Mouse (Mus musculus) limb, embryonic 11.5 days (tissue): ENCODE results near the gene B3galt5. TPM values are rescaled to one million over a fixed set of nuclear protein-coding genes. Genes with fewer than 3 reads are reported as not detected.

ENCODE experiments used
- ATAC-seq: fragments of 200-750 bp; cut with Nextera tagmentation; 2 replicates; pipeline ENCODE4 v1.8.0; 2017; ENCODE audit warnings: low read depth; ENCODE audit not compliant: insufficient number of reproducible peaks, low FRiP score, low TSS enrichment
- DNase-seq: peaks from one replicate; pipeline ENCODE4 v3.0.0-alpha.2; 2015; ENCODE audit warnings: low spot score
- H3K27ac ChIP-seq: fragments of 300-500 bp; sonication (generic); replicated peaks from 2 replicates; pipeline ENCODE4 v1.5.1; 2014; ENCODE audit warnings: low read depth, mild to moderate bottlenecking, low read length
- H3K27me3 ChIP-seq: fragments of 300-500 bp; sonication (generic); 2 replicates; pipeline ENCODE4 v1.6.1; 2014; ENCODE audit warnings: mild to moderate bottlenecking, low read length, mixed read lengths; ENCODE audit not compliant: control insufficient read depth, insufficient read depth
- H3K36me3 ChIP-seq: fragments of 300-500 bp; sonication (generic); 2 replicates; pipeline ENCODE4 v1.6.1; 2014; ENCODE audit warnings: mild to moderate bottlenecking, low read length, moderate library complexity, mixed read lengths; ENCODE audit not compliant: control insufficient read depth, insufficient read depth
- H3K4me1 ChIP-seq: fragments of 300-500 bp; sonication (generic); 2 replicates; pipeline ENCODE4 v1.6.1; 2014; ENCODE audit warnings: low read length, mixed read lengths; ENCODE audit not compliant: control insufficient read depth, insufficient read depth
- H3K4me2 ChIP-seq: fragments of 300-500 bp; sonication (generic); 2 replicates; pipeline ENCODE4 v1.6.1; 2014; ENCODE audit warnings: low read depth, mild to moderate bottlenecking, moderate library complexity; ENCODE audit not compliant: severe bottlenecking
- H3K4me3 ChIP-seq: fragments of 300-500 bp; sonication (generic); 2 replicates; pipeline ENCODE4 v1.5.1; 2014; ENCODE audit warnings: low read depth, low read length
- H3K9ac ChIP-seq: fragments of 300-500 bp; sonication (generic); 2 replicates; pipeline ENCODE4 v1.6.1; 2014; ENCODE audit warnings: mild to moderate bottlenecking, low read length
- H3K9me3 ChIP-seq: fragments of 300-500 bp; sonication (generic); 2 replicates; pipeline ENCODE4 v1.6.1; 2016; ENCODE audit warnings: low read length; ENCODE audit not compliant: control insufficient read depth
- WGBS: fragments of 180-500 bp; shearing (Covaris S2); extraction: QIAGEN DNeasy Blood & Tissue Kit; methylation state at CpG from one replicate; pipeline ENCODE4 v1.1.7; 2014; 5-methylcytosine and 5-hydroxymethylcytosine counted together
- polyA plus RNA-seq: library from polyadenylated mRNA; unstranded; fragments of >200 nt; fragmentation: Nextera tagmentation; extraction: Ambion mirVana; gene quantifications from 2 replicates; pipeline ENCODE4 v1.2.1, GENCODE M21; 2014

B3galt5 gene
- polyA plus RNA-seq, 1 experiment from 2014 or later: 0.40 TPM

DNA sequence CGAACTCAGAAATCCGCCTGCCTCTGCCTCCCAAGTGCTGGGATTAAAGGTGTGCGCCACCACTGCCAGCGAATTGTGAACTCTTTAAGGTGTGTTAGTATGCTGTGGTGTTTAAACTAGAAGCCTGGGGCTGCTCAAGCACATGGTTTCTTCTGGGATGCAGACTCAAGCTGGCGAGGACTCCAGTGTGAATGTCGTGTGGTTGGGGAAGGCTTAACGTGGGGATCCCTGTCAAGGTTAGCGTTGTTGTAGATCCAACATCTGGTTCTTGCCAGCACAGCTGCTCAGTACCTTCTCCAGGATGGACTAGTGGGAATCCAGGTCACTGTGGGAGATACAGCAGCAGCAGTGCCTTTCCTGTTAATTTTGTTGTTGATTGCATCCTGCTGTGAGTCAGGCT, 3.6 kb upstream of the B3galt5 start:
- Histone ChIP-seq H3K36me3 (no peaks in the 10 kb centered on the region), H3K9ac (no peak overlapping the region)

GRCm38 (mm10) chr16:96233996-96234395, 1.6 kb upstream of the B3galt5 start:
- DNase-seq: no peak
- Histone ChIP-seq H3K9ac (no peak overlapping the region), H3K4me1 (no peaks in the 10 kb centered on the region), H3K9me3 (no peaks in the 10 kb centered on the region), H3K36me3 (no peaks in the 10 kb centered on the region), H3K27me3 (no peaks in the 10 kb centered on the region), H3K4me3 (no peak overlapping the region), H3K27ac (no peak overlapping the region), H3K4me2 (no peak overlapping the region)
- 88% methylated on average over 8 of the region's 8 CpGs for WGBS
- ATAC-seq: no peak

More for the DNA sequence above, 3.6 kb upstream of the B3galt5 start:
- Histone ChIP-seq H3K4me3 (no peak overlapping the region), H3K27me3 (no peaks in the 10 kb centered on the region), H3K4me2 (no peak overlapping the region), H3K4me1 (no peaks in the 10 kb centered on the region), H3K27ac (no peak overlapping the region), H3K9me3 (no peaks in the 10 kb centered on the region)
- ATAC-seq (no peak), DNase-seq (no peak)
- 85% methylated on average over 8 of the region's 8 CpGs for WGBS

DNA sequence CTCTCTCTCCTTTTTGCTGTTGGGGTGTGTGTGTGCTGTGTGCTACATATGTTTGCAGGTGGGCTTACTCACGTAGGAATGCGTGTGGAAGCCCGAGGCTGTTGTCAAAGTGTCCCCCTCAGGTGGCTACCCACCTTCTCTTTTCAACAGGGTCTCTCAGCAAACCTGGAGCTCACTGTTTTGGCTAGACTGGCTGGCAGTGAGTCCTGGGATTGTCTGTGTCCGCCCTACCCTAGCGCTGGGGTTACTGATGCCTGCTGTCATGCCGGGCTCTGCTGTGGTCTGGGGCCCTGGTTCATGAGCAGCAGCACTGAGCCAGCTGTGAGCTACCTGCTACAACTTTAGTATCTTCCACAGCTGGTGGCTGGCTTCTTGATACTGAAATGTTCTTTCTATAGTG, 8.9 kb downstream of the B3galt5 start:
- Histone ChIP-seq H3K4me1 (no peaks in the 10 kb centered on the region), H3K4me3 (no peak overlapping the region), H3K9me3 (no peaks in the 10 kb centered on the region), H3K27me3 (no peaks in the 10 kb centered on the region), H3K4me2 (no peak overlapping the region), H3K36me3 (no peaks in the 10 kb centered on the region), H3K9ac (no peak overlapping the region), H3K27ac (no peak overlapping the region)
- DNase-seq (no peak), ATAC-seq (no peak)
- WGBS: 82% methylated on average over 6 of the region's 6 CpGs

DNA sequence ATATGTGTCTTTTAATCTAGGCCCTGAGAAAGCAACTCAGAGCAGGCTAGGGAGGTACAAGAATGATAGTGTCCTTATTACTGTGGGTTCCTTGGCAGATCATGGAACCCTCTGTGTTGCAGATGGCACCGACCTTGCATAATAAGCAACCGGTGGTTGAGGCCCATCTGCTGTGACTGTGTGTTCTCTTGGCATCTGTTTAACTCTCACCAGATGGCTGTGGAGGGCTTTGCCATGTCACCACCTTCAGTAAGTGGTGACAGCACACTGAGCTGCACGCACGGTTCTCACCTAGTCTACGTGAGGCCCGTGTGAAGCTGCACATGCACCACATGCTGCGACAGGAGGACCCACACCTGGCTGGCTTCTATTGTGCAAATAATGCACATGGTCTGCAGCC, 14.0 kb downstream of the B3galt5 start:
- Histone ChIP-seq H3K4me2 (no peak overlapping the region), H3K4me1 (no peaks in the 10 kb centered on the region), H3K27me3 (no peaks in the 10 kb centered on the region), H3K27ac (no peak overlapping the region), H3K9ac (no peak overlapping the region), H3K4me3 (no peak overlapping the region), H3K36me3 (no peaks in the 10 kb centered on the region), H3K9me3 (no peaks in the 10 kb centered on the region)
- no peak for ATAC-seq
- DNase-seq: no peak
- WGBS: 81% methylated on average over 7 of the region's 7 CpGs

DNA sequence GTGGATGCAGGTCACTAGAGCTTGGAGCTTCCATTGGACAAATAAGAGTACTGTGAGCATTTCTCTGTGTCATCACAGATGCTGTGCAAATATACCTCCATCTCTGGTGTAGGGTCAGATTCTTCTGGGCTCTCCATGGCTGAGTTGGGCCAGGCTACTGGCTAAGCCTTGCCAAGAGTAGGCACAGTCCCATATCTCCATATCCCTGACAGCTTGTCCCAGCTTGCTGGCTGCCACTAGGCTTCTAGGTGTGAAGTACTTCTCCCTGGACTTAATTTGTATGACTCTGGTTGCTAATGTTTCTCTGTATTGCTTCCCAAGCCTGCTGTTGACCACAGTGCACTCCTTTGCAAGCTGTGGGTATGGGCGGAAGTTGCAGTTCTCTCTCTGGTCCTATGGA, 16.5 kb downstream of the B3galt5 start:
- no peak overlapping the region for H3K4me3 ChIP-seq
- H3K36me3 ChIP-seq: no peaks in the 10 kb centered on the region
- WGBS: 89% methylated on average over 1 of the region's 1 CpGs
- no peaks in the 10 kb centered on the region for H3K27me3 ChIP-seq
- no peaks in the 10 kb centered on the region for H3K4me1 ChIP-seq
- ATAC-seq (no peak), DNase-seq (no peak)
- H3K9me3 ChIP-seq: no peaks in the 10 kb centered on the region
- no peak overlapping the region for H3K27ac ChIP-seq
- no peak overlapping the region for H3K4me2 ChIP-seq
- no peak overlapping the region for H3K9ac ChIP-seq

DNA sequence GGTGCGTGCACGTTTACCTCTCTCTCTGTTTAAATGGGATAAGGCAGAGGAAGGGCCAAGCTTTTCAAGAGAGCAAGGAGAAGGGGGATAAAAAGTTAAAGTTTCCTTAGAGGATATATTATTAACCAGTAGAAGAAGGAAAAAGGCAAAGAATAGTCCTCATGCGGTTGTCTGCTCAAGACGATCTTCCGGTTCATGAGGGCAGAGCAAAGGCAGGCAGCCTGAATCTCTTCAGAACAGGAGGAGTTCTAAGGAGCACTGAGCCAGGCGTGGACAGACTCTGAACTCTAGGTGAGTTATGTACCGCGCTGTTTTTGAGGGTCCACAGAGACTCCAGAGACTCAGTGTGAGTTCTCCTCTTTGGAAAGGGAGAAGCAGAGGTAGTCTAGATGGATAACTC, 22.8 kb downstream of the B3galt5 start:
- Histone ChIP-seq H3K36me3 (no peaks in the 10 kb centered on the region), H3K4me3 (no peak overlapping the region), H3K9ac (no peak overlapping the region), H3K4me1 (no peaks in the 10 kb centered on the region), H3K27me3 (no peaks in the 10 kb centered on the region), H3K4me2 (no peak overlapping the region), H3K27ac (no peak overlapping the region), H3K9me3 (no peaks in the 10 kb centered on the region)
- ATAC-seq (no peak), DNase-seq (no peak)
- WGBS: 91% methylated on average over 8 of the region's 8 CpGs

GRCm38 (mm10) chr16:96271736-96272135, 36.1 kb downstream of the B3galt5 start:
- Histone ChIP-seq H3K4me3 (no peak overlapping the region), H3K27me3 (no peaks in the 10 kb centered on the region), H3K9me3 (no peaks in the 10 kb centered on the region; the same call in 1 of the 2 replicates), H3K9ac (no peak overlapping the region), H3K27ac (no peak overlapping the region), H3K4me1 (no peaks in the 10 kb centered on the region), H3K4me2 (no peak overlapping the region), H3K36me3 (no peaks in the 10 kb centered on the region)
- WGBS: 73% methylated on average over 2 of the region's 2 CpGs
- DNase-seq: no peak
- ATAC-seq: no peak

DNA sequence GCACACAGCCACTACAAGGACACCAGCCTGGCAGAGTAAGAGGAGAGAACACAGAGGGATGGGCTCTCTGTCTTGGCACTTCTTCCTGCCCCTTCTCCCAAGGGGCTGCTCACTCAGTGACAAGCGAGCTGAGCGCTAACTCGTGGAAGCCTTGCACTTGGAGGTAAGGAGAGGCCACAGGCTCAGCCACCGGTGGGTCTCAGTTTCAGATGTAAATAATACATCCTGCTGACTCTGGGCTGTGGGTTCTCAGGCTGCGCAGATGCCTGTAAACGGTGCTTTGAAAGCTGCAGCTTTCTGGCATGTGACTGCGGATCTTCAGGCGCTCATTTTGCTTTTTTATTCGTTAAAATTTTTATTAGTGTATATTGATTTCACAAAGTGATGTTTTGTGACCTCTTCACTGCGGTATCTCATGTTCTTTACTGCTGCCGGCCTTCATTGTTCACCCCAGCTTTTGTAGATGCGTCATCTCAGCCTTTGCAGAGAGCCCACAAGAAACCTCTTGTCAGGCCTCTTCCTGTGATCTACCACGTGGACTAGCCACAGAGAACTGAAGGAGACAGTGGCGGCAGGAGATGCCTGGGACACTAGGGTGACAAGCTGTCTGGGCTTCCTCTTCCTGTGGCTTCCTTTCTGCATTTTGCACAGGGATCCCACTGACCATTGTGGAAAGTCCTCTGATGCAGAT, 37.5 kb downstream of the B3galt5 start:
- no peaks in the 10 kb centered on the region for H3K4me1 ChIP-seq
- no peak for DNase-seq
- no peak overlapping the region for H3K27ac ChIP-seq
- no peaks in the 10 kb centered on the region for H3K36me3 ChIP-seq
- no peaks in the 10 kb centered on the region for H3K27me3 ChIP-seq
- WGBS: 72% methylated on average over 14 of the region's 14 CpGs
- H3K4me2 ChIP-seq: no peak overlapping the region
- H3K4me3 ChIP-seq: no peak overlapping the region
- H3K9ac ChIP-seq: no peak overlapping the region
- ATAC-seq: no peak
- H3K9me3 ChIP-seq: no peaks in the 10 kb centered on the region; the same call in 1 of the 2 replicates

- H3K4me2 ChIP-seq: no peak overlapping the region
- DNase-seq (no peak), ATAC-seq (no peak)
- no peak overlapping the region for H3K4me3 ChIP-seq
- no peak overlapping the region for H3K9ac ChIP-seq
- H3K27me3 ChIP-seq: peaks cover 24% of the 10 kb centered on the region
- 75% methylated on average over 3 of the region's 3 CpGs for WGBS
- peaks cover 6% of the 10 kb centered on the region for H3K4me1 ChIP-seq
- no peaks in the 10 kb centered on the region for H3K36me3 ChIP-seq
- H3K27ac ChIP-seq: no peak overlapping the region
- no peaks in the 10 kb centered on the region; the same call in 1 of the 2 replicates for H3K9me3 ChIP-seq
These were observed 41.0 kb downstream of the B3galt5 start for GRCm38 (mm10) chr16:96276596-96276995.
